Comparison of ENCODE assay signal across 8 mouse cellular contexts in genomic region chr17:35342071-35342671, GRCm38 (mm10). TPM values are rescaled to one million over a fixed set of nuclear protein-coding genes. Genes with fewer than 3 reads are reported as not detected.
DNase-seq lines count a peak whose midpoint lies in the region; ATAC-seq and TF ChIP-seq lines count a peak whose summit lies in the region.

TSS of gene H2-Q2 (plus strand) at chr17:35342242.

- peaks cover 4% of the 10 kb centered on the region; the same call in 1 of the 2 replicates for H3K9me3 ChIP-seq in megakaryocyte, embryonic 14.5 days
- no peaks in the 10 kb centered on the region for H3K9me3 ChIP-seq in forebrain, embryonic 13.5 days (replicated peaks)
- no peaks in the 10 kb centered on the region for H3K9me3 ChIP-seq in kidney, postnatal 0 days (replicated peaks; ENCODE audit: low read length)

- no peaks in the 10 kb centered on the region for H3K36me3 ChIP-seq in megakaryocyte, embryonic 14.5 days (replicated peaks; ENCODE audit: low read length)
- no peaks in the 10 kb centered on the region for H3K36me3 ChIP-seq in forebrain, embryonic 13.5 days (ENCODE audit: poor library complexity, severe bottlenecking)
- no peaks in the 10 kb centered on the region for H3K36me3 ChIP-seq in kidney, postnatal 0 days (ENCODE audit: insufficient read depth, low read length)

- TF ChIP-seq CTCF in kidney, postnatal 0 days (IDR thresholded peaks at IDR 0.05; ENCODE audit: low read depth), result no peak

- intact Hi-C loops in gastrocnemius, postnatal 14 days (cut with DNase I; ENCODE audit: low total_unique reads), result no loop called here
- intact Hi-C loops in left cerebral cortex, postnatal 4 days (cut with DNase I), result no loop called here

- H3K9ac ChIP-seq in forebrain, embryonic 13.5 days, result peak within 1 kb of the TSS; percentile 59
- peak within 1 kb of the TSS; percentile 31; the same call in 1 of the 2 replicates for H3K9ac ChIP-seq in kidney, postnatal 0 days (ENCODE audit: low read depth, low read length)

- H3K27ac ChIP-seq in forebrain, embryonic 13.5 days, result no peak within 1 kb of the TSS
- H3K27ac ChIP-seq in kidney, postnatal 0 days, result no peak within 1 kb of the TSS

- peak; percentile 5 for DNase-seq in kidney, postnatal 0 days (ENCODE audit: low spot score)
- DNase-seq in naive thymus-derived CD4-positive, alpha-beta T cell, adult 2 months (ENCODE audit: low read depth), result peak; percentile 48
- no peak for DNase-seq in gastrocnemius, postnatal 14 days
- DNase-seq in embryo, embryonic 10.5 days (ENCODE audit: low spot score), result no peak
- no peak for DNase-seq in left cerebral cortex, postnatal 4 days

- H3K4me2 ChIP-seq in forebrain, embryonic 13.5 days, result peak within 1 kb of the TSS; percentile 68
- H3K4me2 ChIP-seq in kidney, postnatal 0 days (ENCODE audit: low read length), result peak within 1 kb of the TSS; percentile 74

- H3K4me3 ChIP-seq in megakaryocyte, embryonic 14.5 days (replicated peaks), result peak within 1 kb of the TSS; percentile 82
- peak within 1 kb of the TSS; percentile 40 for H3K4me3 ChIP-seq in forebrain, embryonic 13.5 days
- peak within 1 kb of the TSS; percentile 39 for H3K4me3 ChIP-seq in kidney, postnatal 0 days (replicated peaks; ENCODE audit: low read depth, low read length)

- 2% methylated on average over 40 of the region's 40 CpGs for WGBS in forebrain, embryonic 13.5 days
- WGBS in kidney, postnatal 0 days, result 1% methylated on average over 39 of the region's 40 CpGs

- no peak for ATAC-seq in megakaryocyte, adult 5-6 weeks (ENCODE audit: poor library complexity, severe bottlenecking)
- no peak for ATAC-seq in forebrain, embryonic 13.5 days
- no peak for ATAC-seq in kidney, postnatal 0 days (replicated peaks; ENCODE audit: low FRiP score, low read depth)

- peaks cover 58% of the 10 kb centered on the region for H3K27me3 ChIP-seq in megakaryocyte, embryonic 14.5 days (replicated peaks)
- H3K27me3 ChIP-seq in forebrain, embryonic 13.5 days, result peaks cover 56% of the 10 kb centered on the region
- H3K27me3 ChIP-seq in kidney, postnatal 0 days (ENCODE audit: insufficient read depth, low read length), result no peaks in the 10 kb centered on the region

- peaks cover 13% of the 10 kb centered on the region for H3K4me1 ChIP-seq in megakaryocyte, embryonic 14.5 days
- H3K4me1 ChIP-seq in forebrain, embryonic 13.5 days, result peaks cover 11% of the 10 kb centered on the region
- H3K4me1 ChIP-seq in kidney, postnatal 0 days (replicated peaks; ENCODE audit: insufficient read depth, low read length), result 0 out of 2 replicates have a peak, but pooled peaks cover 6% of the 10 kb centered on the region

RNA-seq across cellular contexts. Expression of gene H2-Q2, which starts in this region (rescaled TPM):
- 6.7 TPM in 1 of 2 replicates, not detected in the other for polyA plus RNA-seq in megakaryocyte, embryonic 14.5 days (2012; ENCODE audit: insufficient read depth, low replicate concordance)
- not detected in 2 replicates for total RNA-seq in megakaryocyte, adult 5-6 weeks (2015)
- total RNA-seq in megakaryocyte, adult 5-6 weeks (2017), result not detected in 2 replicates
- polyA plus RNA-seq in forebrain, embryonic 13.5 days (2015; fragmentation: Nextera tagmentation; extraction: Ambion mirVana), result 0.14 and 0.15 TPM in 2 replicates
- polyA plus RNA-seq in kidney, postnatal 0 days (2015; fragmentation: Nextera tagmentation; extraction: Ambion mirVana), result 4.6 and 6.1 TPM in 2 replicates
- total RNA-seq in gastrocnemius, postnatal 14 days (2021), result under 1 TPM; 0.33 to 0.58 TPM
- 1 to 10 TPM in 1 of 2 experiments, under 1 TPM in 1; 0.48 to 2.2 TPM for total RNA-seq in left cerebral cortex, postnatal 4 days (2021)

Comparison
In these comparisons a context has a peak if more than half of its experiments do, and no peak if none do; other contexts are left out.
1. DNase-seq: peak in kidney, postnatal 0 days (single experiment) and naive thymus-derived CD4-positive, alpha-beta T cell, adult 2 months (single experiment); none in gastrocnemius, postnatal 14 days (single experiment), embryo, embryonic 10.5 days (single experiment) and left cerebral cortex, postnatal 4 days (single experiment).
2. Peak in every context shown above with its lines, with median percentiles within 50 percentile points of each other: H3K4me3 ChIP-seq.